Mouse (Mus musculus): ENCODE measurements at regions not wholly inside any gene's neighbourhood (a gene's known extent, or its start where the extent isn't known, plus 50 kb on each side); places are given as distances from the start of the nearest gene placed in this dataset.

GRCm38 (mm10) chr3:4744003-4744402, 1006.6 kb upstream of the Gm8797 start:
- H3K27ac ChIP-seq, result no peak overlapping the region
- no peak overlapping the region for H3K4me3 ChIP-seq
- no peak for TF ChIP-seq CTCF (conservative IDR thresholded peaks at IDR 0.05)
- no peak for DNase-seq (ENCODE audit: low spot score in 2 of 2)

GRCm38 (mm10) chr3:4744611-4745010, 1006.0 kb upstream of the Gm8797 start:
- H3K4me3 ChIP-seq, result no peak overlapping the region
- no peak for TF ChIP-seq CTCF (conservative IDR thresholded peaks at IDR 0.05)
- no peak for DNase-seq (ENCODE audit: low spot score in 2 of 2)
- H3K27ac ChIP-seq, result no peak overlapping the region

DNA sequence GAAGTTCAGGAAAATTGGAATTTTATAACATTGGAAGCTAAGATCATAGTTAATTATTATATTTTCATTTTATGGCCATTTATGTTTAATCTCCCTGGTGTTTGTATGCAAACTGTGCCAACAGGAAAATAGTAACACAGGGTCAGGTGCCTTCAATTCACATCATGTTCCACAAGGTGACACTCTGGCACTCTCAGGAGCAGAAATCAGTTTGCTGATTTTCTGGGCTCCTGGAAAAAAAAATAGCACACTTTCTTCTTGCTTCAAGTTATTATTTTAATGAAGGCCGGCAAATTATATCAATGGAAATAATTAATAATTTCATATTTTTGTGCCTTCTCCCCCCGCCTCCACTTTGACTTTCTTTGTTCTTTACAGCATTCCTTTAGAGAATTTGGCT, 994.5 kb upstream of the Gm8797 start:
- Histone ChIP-seq H3K27ac (no peak overlapping the region), H3K4me3 (no peak overlapping the region)
- no peak for DNase-seq (ENCODE audit: low spot score in 2 of 2)
- peak; percentile 31; the same call in 1 of the 2 replicates for TF ChIP-seq CTCF (conservative IDR thresholded peaks at IDR 0.05)

DNA sequence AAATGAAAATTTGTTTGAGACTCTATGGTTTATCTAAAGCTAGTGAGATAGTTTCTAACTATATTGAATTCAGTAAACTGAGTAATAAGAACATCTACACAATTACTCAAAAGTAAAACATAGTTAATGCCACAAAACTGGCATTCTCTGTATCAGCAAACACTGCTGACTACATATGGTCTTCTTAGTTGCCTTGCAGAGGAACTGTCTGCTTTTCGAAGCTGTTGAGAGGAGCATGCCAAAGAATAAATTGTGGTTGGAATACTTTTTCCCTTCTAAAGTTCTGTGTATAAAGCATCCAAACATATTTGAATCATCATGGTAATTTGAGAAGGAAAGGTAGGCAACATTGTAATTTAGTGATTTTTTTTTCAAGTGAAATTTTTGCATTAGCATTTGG, 993.5 kb upstream of the Gm8797 start:
- Histone ChIP-seq H3K4me3 (no peak overlapping the region), H3K27ac (no peak overlapping the region)
- TF ChIP-seq CTCF (conservative IDR thresholded peaks at IDR 0.05), result no peak
- peak in 1 of 2 experiments; percentile 4 for DNase-seq (ENCODE audit: low spot score in 2 of 2)

- DNase-seq (ENCODE audit: low spot score in 2 of 2), result no peak
- TF ChIP-seq CTCF (conservative IDR thresholded peaks at IDR 0.05), result no peak
- H3K4me3 ChIP-seq, result no peak overlapping the region
- no peak overlapping the region for H3K27ac ChIP-seq
Measured at GRCm38 (mm10) chr3:4763076-4763475, 987.5 kb upstream of the Gm8797 start.

GRCm38 (mm10) chr3:4776632-4777031, 974.0 kb upstream of the Gm8797 start:
- Histone ChIP-seq H3K27ac (no peak overlapping the region), H3K4me3 (no peak overlapping the region)
- no peak for TF ChIP-seq CTCF (conservative IDR thresholded peaks at IDR 0.05)
- DNase-seq (ENCODE audit: low spot score in 2 of 2), result no peak

DNA sequence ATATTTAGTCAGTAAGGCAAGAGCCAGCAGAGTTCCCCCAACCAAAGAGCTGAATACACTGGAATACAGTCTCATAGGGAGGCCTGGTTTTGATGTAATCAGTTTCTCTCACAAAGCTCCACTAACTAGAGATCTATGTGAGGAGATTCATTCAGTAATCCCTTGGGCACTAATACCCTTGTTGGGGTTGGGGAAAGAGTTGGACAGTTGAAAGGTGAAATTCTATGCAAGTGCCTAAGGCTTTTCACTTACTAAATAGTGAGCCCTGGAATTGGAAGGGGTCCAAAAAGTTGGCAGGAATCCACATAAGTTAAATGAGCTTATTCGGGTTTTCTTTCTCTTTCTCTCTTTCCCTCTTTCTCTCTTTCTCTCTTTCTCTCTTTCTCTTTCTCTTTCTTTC, 965.4 kb upstream of the Gm8797 start:
- H3K27ac ChIP-seq, result no peak overlapping the region
- TF ChIP-seq CTCF (conservative IDR thresholded peaks at IDR 0.05), result no peak
- no peak overlapping the region for H3K4me3 ChIP-seq
- DNase-seq (ENCODE audit: low spot score in 2 of 2), result no peak

GRCm38 (mm10) chr3:4793141-4793540, 957.5 kb upstream of the Gm8797 start:
- DNase-seq (ENCODE audit: low spot score in 2 of 2), result peak in 1 of 2 experiments; percentile 2
- TF ChIP-seq CTCF (conservative IDR thresholded peaks at IDR 0.05), result no peak
- Histone ChIP-seq H3K4me3 (no peak overlapping the region), H3K27ac (no peak overlapping the region)

DNA sequence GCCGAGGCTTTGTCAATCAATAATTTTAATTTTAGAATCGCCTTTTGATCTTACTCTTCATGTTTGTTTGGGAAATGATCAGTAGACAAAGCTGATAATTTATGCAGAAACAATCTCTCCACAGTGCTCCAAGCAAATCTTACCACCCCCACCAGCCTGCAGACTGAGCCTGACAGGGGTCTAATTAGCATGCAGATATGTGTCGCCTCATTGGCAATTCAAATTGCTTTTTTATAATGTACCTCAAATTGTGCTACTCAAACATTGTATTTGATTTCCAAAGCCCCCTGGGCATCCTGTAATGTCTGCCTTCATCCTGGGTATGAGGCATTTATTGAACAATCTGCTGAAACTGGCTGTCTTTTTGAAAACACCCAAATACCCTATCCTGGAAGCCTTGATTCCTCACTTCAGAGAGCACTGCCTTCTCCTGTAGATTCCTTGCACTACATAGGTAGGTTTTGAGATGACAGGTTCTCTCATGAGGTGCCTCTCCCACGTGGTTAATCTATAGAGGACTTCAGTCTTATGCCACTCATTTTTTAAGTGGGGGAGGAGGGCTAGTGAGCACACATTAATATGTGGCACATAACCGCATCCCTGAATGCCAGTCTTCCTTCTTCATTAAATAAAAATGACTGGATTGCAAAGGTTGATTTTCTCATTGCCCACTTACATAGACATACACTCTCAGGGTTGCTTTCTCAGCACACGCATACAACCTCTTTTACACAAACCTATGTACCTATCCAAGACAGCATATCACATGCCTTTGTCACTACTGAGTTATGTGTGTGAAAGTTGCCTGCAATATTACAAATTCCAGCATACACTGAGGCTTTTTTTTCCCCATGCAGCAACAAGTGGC, 954.3 kb upstream of the Gm8797 start:
- no peak overlapping the region for H3K27ac ChIP-seq
- peak overlapping the region; percentile 31; the same call in 1 of the 2 replicates for H3K4me3 ChIP-seq
- no peak for DNase-seq (ENCODE audit: low spot score in 2 of 2)
- TF ChIP-seq CTCF (conservative IDR thresholded peaks at IDR 0.05), result no peak

DNA sequence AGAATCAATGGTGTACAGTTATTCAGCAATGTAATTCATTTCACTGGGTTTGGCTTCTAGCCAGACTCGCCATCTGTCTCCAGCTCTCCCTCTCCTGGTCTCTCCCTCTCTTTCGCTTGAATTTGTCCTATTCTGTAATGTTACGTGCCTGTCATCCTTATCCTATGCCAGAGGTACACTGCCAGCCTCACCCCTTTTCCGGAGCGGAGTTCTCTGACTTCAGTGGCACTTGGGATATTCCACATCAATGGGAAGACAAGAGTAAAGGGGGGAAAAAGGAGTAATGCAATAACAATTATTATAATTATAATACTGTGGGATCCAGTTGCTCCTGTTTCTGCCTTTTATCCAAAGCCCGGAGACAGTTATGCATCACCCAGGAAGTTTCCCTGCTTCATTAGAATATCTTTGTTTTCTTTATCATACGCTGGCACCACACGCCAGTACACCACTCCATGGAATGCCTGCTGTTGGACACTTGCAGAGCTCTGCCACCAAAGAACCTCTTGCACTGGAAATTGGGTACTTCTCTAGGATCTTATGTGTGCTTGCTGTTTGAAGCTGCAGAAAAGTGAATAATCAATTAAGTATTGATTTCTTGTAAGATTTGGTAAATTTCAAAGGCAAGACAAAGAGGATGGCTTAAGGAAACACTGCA, 953.6 kb upstream of the Gm8797 start:
- Histone ChIP-seq H3K27ac (no peak overlapping the region), H3K4me3 (peak overlapping the region; percentile 31)
- TF ChIP-seq CTCF (conservative IDR thresholded peaks at IDR 0.05), result no peak
- peak; percentile 69 to 75 for DNase-seq (ENCODE audit: low spot score in 2 of 2)

- Histone ChIP-seq H3K27ac (no peak overlapping the region), H3K4me3 (peak overlapping the region; percentile 31)
- TF ChIP-seq CTCF (conservative IDR thresholded peaks at IDR 0.05), result no peak
- DNase-seq (ENCODE audit: low spot score in 2 of 2), result no peak
Measured at GRCm38 (mm10) chr3:4797567-4797940, 953.1 kb upstream of the Gm8797 start.

- H3K4me3 ChIP-seq, result peak overlapping the region; percentile 2; the same call in 1 of the 2 replicates
- no peak for TF ChIP-seq CTCF (conservative IDR thresholded peaks at IDR 0.05)
- no peak for DNase-seq (ENCODE audit: low spot score in 2 of 2)
- H3K27ac ChIP-seq, result no peak overlapping the region
Measured at GRCm38 (mm10) chr3:4798366-4798765, 952.2 kb upstream of the Gm8797 start.

DNA sequence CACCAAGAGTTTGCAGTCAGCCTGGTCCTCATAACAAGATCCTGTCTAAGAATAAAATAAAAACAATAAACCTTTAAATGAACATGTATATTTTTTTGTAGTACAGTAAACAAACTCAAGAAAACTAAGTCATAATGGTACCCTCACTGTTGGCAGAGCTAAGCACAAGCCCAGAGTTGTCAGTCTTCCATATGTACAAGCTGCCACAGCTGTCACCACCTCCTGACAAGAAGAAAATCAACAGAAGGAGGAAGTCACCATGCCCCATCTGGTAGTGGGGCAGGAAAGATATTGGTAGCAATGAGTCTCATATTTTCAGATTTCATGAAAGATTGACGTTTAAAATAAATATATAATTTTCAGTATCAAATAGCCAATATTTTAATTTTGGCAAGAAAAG, 916.1 kb upstream of the Gm8797 start:
- DNase-seq (ENCODE audit: low spot score in 2 of 2), result no peak
- Histone ChIP-seq H3K4me3 (no peak overlapping the region), H3K27ac (no peak overlapping the region)
- TF ChIP-seq CTCF (conservative IDR thresholded peaks at IDR 0.05), result no peak

GRCm38 (mm10) chr3:4835645-4836044, 915.0 kb upstream of the Gm8797 start:
- Histone ChIP-seq H3K4me3 (no peak overlapping the region), H3K27ac (no peak overlapping the region)
- no peak for DNase-seq (ENCODE audit: low spot score in 2 of 2)
- no peak for TF ChIP-seq CTCF (conservative IDR thresholded peaks at IDR 0.05)

All from layer of hippocampus, adult 2 months (tissue).